Mouse (Mus musculus) cortical plate, adult 2 months (tissue): ENCODE results near the gene Pdpk1. TPM values are rescaled to one million over a fixed set of nuclear protein-coding genes. Genes with fewer than 3 reads are reported as not detected.

ENCODE experiments used
- H3K27ac ChIP-seq: fragments of 200-500 bp; 2 replicates; pipeline ENCODE4 v1.5.1; 2012; ENCODE audit warnings: low read length, control low read depth, inconsistent platforms; ENCODE audit not compliant: insufficient read depth
- H3K4me1 ChIP-seq: fragments of 200-500 bp; 2 replicates; pipeline ENCODE4 v1.6.1; 2011; ENCODE audit warnings: low read length; ENCODE audit not compliant: control insufficient read depth, insufficient read depth
- H3K4me3 ChIP-seq: fragments of 200-500 bp; 2 replicates; pipeline ENCODE4 v1.5.1; 2011; ENCODE audit warnings: mild to moderate bottlenecking, low read length, control low read depth; ENCODE audit not compliant: insufficient read depth
- CTCF ChIP-seq: fragments of 200-500 bp; IDR thresholded peaks from 2 replicates; pipeline ENCODE4 v1.5.1; 2011; ENCODE audit warnings: mild to moderate bottlenecking, control low read depth, low read length; ENCODE audit not compliant: insufficient read depth; ENCODE audit errors: extremely low read depth
- POLR2A ChIP-seq: fragments of 200-500 bp; IDR thresholded peaks from 2 replicates; pipeline ENCODE4 v1.6.1; 2011; ENCODE audit warnings: mild to moderate bottlenecking, low read length, control low read depth; ENCODE audit not compliant: insufficient read depth; ENCODE audit errors: extremely low read depth
- polyA plus RNA-seq: library from polyadenylated mRNA; depleted of rRNA; stranded (reverse); fragments of >200 nt; gene quantifications from 2 replicates; pipeline ENCODE4 v1.2.3, GENCODE M21; 2012

Gene Pdpk1
- polyA plus RNA-seq, 1 experiment: 44.8 TPM

- peaks cover 7% of the 10 kb centered on the region; the same call in 1 of the 2 replicates for H3K4me1 ChIP-seq
- peak within 1 kb of the TSS; percentile 75 for H3K27ac ChIP-seq
- no peak for TF ChIP-seq CTCF
- TF ChIP-seq POLR2A: peak; percentile 70; the same call in 1 of the 2 replicates
- H3K4me3 ChIP-seq: peak within 1 kb of the TSS; percentile 74
Measured at GRCm38 (mm10) chr17:24163176-24163962, 12.6 kb upstream of the Pdpk1 start, which contains the start of gene Amdhd2. Gene Amdhd2, minus strand, starts transcription at chr17:24163766.

GRCm38 (mm10) chr17:24162584-24163175 is 12.0 kb upstream of the Pdpk1 start:
- TF ChIP-seq POLR2A (no peak), CTCF (no peak)
- H3K4me1 ChIP-seq: peaks cover 7% of the 10 kb centered on the region; the same call in 1 of the 2 replicates
- H3K4me3 ChIP-seq: peak overlapping the region; percentile 74
- H3K27ac ChIP-seq: peak overlapping the region; percentile 75

DNA sequence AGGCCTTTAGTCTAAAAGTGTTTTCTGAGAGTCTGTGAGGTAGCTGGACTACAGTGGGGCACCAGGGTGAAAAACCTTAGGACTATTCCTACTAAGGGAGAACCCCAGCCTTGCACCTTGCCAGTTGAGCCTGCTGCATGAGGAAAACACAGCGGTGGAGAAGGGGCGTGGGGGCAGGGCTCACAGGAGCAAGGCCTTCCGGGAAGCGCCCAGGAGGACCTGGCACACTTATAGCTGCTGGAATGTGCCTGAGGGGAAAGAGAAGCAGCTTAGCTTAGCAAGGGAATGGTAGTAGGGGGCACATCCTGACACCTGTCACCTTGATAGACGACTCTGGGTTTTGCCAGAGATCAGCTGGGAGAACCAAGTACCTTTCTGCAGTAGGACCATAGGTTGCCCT is 10.7 kb upstream of the Pdpk1 start:
- Histone ChIP-seq H3K4me3 (no peak overlapping the region), H3K27ac (no peak overlapping the region), H3K4me1 (peaks cover 5% of the 10 kb centered on the region; the same call in 1 of the 2 replicates)
- TF ChIP-seq CTCF (no peak), POLR2A (no peak)

DNA sequence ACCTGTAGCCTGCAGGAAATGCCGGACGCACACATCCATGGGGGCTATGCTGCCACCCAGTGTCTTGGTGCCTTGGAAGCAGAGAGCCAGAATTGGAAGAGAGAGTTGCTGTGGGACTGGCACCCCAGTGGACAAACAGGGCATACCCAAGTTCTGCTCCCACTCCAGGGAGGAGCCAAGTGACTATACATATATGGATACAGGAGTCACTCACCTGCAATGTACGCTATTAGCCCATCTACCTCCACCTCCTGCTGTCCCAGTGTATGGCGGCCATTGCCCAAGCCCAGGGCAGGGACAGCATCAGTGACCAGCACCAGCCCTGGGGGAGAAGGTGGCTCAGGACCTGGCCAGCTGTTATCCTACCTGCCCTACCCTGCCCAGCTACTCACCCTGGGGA is 6.8 kb upstream of the Pdpk1 start:
- no peak for TF ChIP-seq CTCF
- no peak for TF ChIP-seq POLR2A
- Histone ChIP-seq H3K27ac (no peak overlapping the region), H3K4me1 (no peaks in the 10 kb centered on the region; the same call in 1 of the 2 replicates), H3K4me3 (no peak overlapping the region)

GRCm38 (mm10) chr17:24157121-24157520 is 6.4 kb upstream of the Pdpk1 start:
- Histone ChIP-seq H3K4me1 (no peaks in the 10 kb centered on the region), H3K4me3 (no peak overlapping the region), H3K27ac (no peak overlapping the region)
- no peak for TF ChIP-seq POLR2A
- no peak for TF ChIP-seq CTCF

- TF ChIP-seq CTCF (no peak), POLR2A (no peak)
- Histone ChIP-seq H3K4me3 (no peak overlapping the region), H3K4me1 (no peaks in the 10 kb centered on the region), H3K27ac (no peak overlapping the region)
Measured at GRCm38 (mm10) chr17:24156394-24156793, 5.7 kb upstream of the Pdpk1 start.

DNA sequence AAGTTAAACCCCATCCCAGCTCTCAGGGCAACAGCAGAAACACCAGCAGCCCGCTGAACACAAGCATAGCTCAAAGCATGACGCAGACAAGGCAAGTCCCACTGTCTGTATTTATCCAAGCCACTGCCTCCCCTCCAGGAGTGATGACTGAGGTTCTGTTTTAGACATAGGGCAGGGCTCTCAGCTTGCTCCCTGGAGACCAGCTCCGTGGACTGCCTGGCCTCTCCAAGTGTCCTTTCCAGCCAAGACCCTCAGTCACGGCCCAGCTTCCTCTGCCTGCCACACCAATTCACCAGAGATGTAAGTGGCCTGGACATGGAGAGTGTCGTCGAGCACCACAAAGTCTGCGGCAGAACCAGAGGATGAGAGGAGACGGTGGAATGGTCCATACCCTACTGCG is 5.0 kb upstream of the Pdpk1 start:
- no peaks in the 10 kb centered on the region for H3K4me1 ChIP-seq

GRCm38 (mm10) chr17:24154463-24154862 is 3.7 kb upstream of the Pdpk1 start:
- no peaks in the 10 kb centered on the region for H3K4me1 ChIP-seq
- TF ChIP-seq POLR2A (no peak), CTCF (no peak)
- no peak overlapping the region for H3K27ac ChIP-seq
- H3K4me3 ChIP-seq: no peak overlapping the region

More for the DNA sequence above, 5.0 kb upstream of the Pdpk1 start:
- TF ChIP-seq POLR2A (no peak), CTCF (no peak)
- Histone ChIP-seq H3K4me3 (no peak overlapping the region), H3K27ac (no peak overlapping the region)

DNA sequence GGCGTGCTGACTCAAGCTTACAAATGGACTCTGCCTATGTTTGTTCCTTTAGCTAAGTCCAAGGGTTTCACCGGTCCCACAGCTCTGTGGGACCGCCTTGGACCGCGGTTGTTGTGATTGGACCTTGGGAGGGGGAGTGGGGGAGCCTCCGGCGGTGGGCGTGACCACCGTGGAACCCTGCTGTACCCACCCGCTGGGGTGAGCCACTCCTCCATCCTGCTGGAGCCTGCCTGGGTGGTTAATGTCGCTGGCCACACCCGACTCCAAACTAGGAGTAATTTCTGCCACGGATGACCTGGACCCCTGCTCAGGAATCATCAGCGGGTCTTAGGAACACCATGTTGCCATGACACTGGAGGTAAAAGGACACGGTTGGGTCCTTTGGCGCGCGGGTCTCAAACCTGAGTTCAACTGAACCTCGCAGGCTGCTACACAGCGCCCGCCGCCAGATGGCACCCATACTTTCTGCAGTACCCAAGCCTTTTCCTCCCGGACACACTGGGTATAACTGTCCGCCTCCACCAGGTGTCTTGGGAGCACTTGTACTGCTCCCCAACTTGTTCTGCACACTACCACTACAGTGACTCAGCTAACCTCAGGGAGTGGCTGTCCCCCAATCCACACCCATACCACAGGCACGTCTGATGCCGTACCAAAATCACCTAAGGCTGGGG is 1.3 kb upstream of the Pdpk1 start:
- Histone ChIP-seq H3K4me3 (peak overlapping the region; percentile 21), H3K27ac (no peak overlapping the region), H3K4me1 (no peaks in the 10 kb centered on the region)
- no peak for TF ChIP-seq POLR2A
- TF ChIP-seq CTCF: peak; percentile 67
